Mouse (Mus musculus): ENCODE results near the gene Tiprl. TPM values are rescaled to one million over a fixed set of nuclear protein-coding genes. Genes with fewer than 3 reads are reported as not detected.
A peak's percentile ranks its signal among the peaks of the same experiment; 100 is the strongest.

The Tiprl gene
- 16.3 and 21.2 TPM in 2 replicates for polyA plus RNA-seq (2012; rRNA removed)

- H3K4me3 ChIP-seq (replicated peaks; ENCODE audit: extremely low read depth, low read depth, low read length) = peak within 1 kb of the TSS; percentile 89
- DNase-seq = peak; percentile 96
- H3K4me1 ChIP-seq (ENCODE audit: control insufficient read depth, insufficient read depth, low read length) = peaks cover 2% of the 10 kb centered on the region; the same call in 1 of the 2 replicates
- TF ChIP-seq CTCF (IDR thresholded peaks at IDR 0.05; ENCODE audit: insufficient read depth, low read length) (no peak), POLR2A (IDR thresholded peaks at IDR 0.05; ENCODE audit: borderline replicate concordance, extremely low read depth, low read depth, low read length) (peak; percentile 86; the same call in 1 of the 2 replicates)
- WGBS = 1% methylated on average over 76 of the region's 76 CpGs
These were observed at the start of gene Tiprl for GRCm38 (mm10) chr1:165236321-165237298. Tiprl (minus strand) TSS chr1:165236996.

- Histone ChIP-seq H3K4me3 (replicated peaks; ENCODE audit: extremely low read depth, low read depth, low read length) (no peak overlapping the region), H3K4me1 (ENCODE audit: control insufficient read depth, insufficient read depth, low read length) (no peaks in the 10 kb centered on the region)
- TF ChIP-seq POLR2A (IDR thresholded peaks at IDR 0.05; ENCODE audit: borderline replicate concordance, extremely low read depth, low read depth, low read length) (no peak), CTCF (IDR thresholded peaks at IDR 0.05; ENCODE audit: insufficient read depth, low read length) (no peak)
- WGBS = 68% methylated on average over 7 of the region's 7 CpGs
- no peak for DNase-seq
These were observed 47.3 kb upstream of the Tiprl start for GRCm38 (mm10) chr1:165284096-165284495.

GRCm38 (mm10) chr1:165282967-165283345 is 46.2 kb upstream of the Tiprl start:
- WGBS = 43% methylated on average over 7 of the region's 7 CpGs
- H3K4me3 ChIP-seq (replicated peaks; ENCODE audit: extremely low read depth, low read depth, low read length) = no peak overlapping the region
- TF ChIP-seq POLR2A (IDR thresholded peaks at IDR 0.05; ENCODE audit: borderline replicate concordance, extremely low read depth, low read depth, low read length) (no peak), CTCF (IDR thresholded peaks at IDR 0.05; ENCODE audit: insufficient read depth, low read length) (no peak)

GRCm38 (mm10) chr1:165282222-165282966 is 45.6 kb upstream of the Tiprl start:
- 4% methylated on average over 35 of the region's 35 CpGs for WGBS
- peak overlapping the region; percentile 50 for H3K4me3 ChIP-seq (replicated peaks; ENCODE audit: extremely low read depth, low read depth, low read length)
- H3K4me1 ChIP-seq (ENCODE audit: control insufficient read depth, insufficient read depth, low read length) = no peaks in the 10 kb centered on the region
- DNase-seq = no peak
- no peak for TF ChIP-seq CTCF (IDR thresholded peaks at IDR 0.05; ENCODE audit: insufficient read depth, low read length)
- TF ChIP-seq POLR2A (IDR thresholded peaks at IDR 0.05; ENCODE audit: borderline replicate concordance, extremely low read depth, low read depth, low read length) = no peak

More at GRCm38 (mm10) chr1:165282967-165283345, 46.2 kb upstream of the Tiprl start:
- DNase-seq = no peak
- H3K4me1 ChIP-seq (ENCODE audit: control insufficient read depth, insufficient read depth, low read length) = no peaks in the 10 kb centered on the region

GRCm38 (mm10) chr1:165281351-165282221 is 44.8 kb upstream of the Tiprl start:
- TF ChIP-seq POLR2A (IDR thresholded peaks at IDR 0.05; ENCODE audit: borderline replicate concordance, extremely low read depth, low read depth, low read length) = no peak
- no peak for TF ChIP-seq CTCF (IDR thresholded peaks at IDR 0.05; ENCODE audit: insufficient read depth, low read length)
- Histone ChIP-seq H3K4me3 (replicated peaks; ENCODE audit: extremely low read depth, low read depth, low read length) (peak overlapping the region; percentile 50), H3K4me1 (ENCODE audit: control insufficient read depth, insufficient read depth, low read length) (no peaks in the 10 kb centered on the region)
- peak; percentile 45 for DNase-seq
- 3% methylated on average over 63 of the region's 71 CpGs for WGBS

GRCm38 (mm10) chr1:165280741-165281140 is 43.9 kb upstream of the Tiprl start:
- no peak overlapping the region for H3K4me3 ChIP-seq (replicated peaks; ENCODE audit: extremely low read depth, low read depth, low read length)
- no peak for DNase-seq
- WGBS = 56% methylated on average over 10 of the region's 10 CpGs
- no peaks in the 10 kb centered on the region for H3K4me1 ChIP-seq (ENCODE audit: control insufficient read depth, insufficient read depth, low read length)
- TF ChIP-seq CTCF (IDR thresholded peaks at IDR 0.05; ENCODE audit: insufficient read depth, low read length) (no peak), POLR2A (IDR thresholded peaks at IDR 0.05; ENCODE audit: borderline replicate concordance, extremely low read depth, low read depth, low read length) (no peak)

GRCm38 (mm10) chr1:165274946-165275345 is 38.1 kb upstream of the Tiprl start:
- no peak overlapping the region for H3K4me3 ChIP-seq (replicated peaks; ENCODE audit: extremely low read depth, low read depth, low read length)
- H3K4me1 ChIP-seq (ENCODE audit: control insufficient read depth, insufficient read depth, low read length) = no peaks in the 10 kb centered on the region
- TF ChIP-seq CTCF (IDR thresholded peaks at IDR 0.05; ENCODE audit: insufficient read depth, low read length) = no peak
- no peak for TF ChIP-seq POLR2A (IDR thresholded peaks at IDR 0.05; ENCODE audit: borderline replicate concordance, extremely low read depth, low read depth, low read length)
- no peak for DNase-seq
- WGBS = 75% methylated on average over 6 of the region's 6 CpGs

GRCm38 (mm10) chr1:165252027-165252671 is 15.4 kb upstream of the Tiprl start:
- TF ChIP-seq POLR2A (IDR thresholded peaks at IDR 0.05; ENCODE audit: borderline replicate concordance, extremely low read depth, low read depth, low read length) (no peak), CTCF (IDR thresholded peaks at IDR 0.05; ENCODE audit: insufficient read depth, low read length) (peak; percentile 68)
- WGBS = 47% methylated on average over 11 of the region's 11 CpGs
- Histone ChIP-seq H3K4me1 (ENCODE audit: control insufficient read depth, insufficient read depth, low read length) (no peaks in the 10 kb centered on the region), H3K4me3 (replicated peaks; ENCODE audit: extremely low read depth, low read depth, low read length) (peak overlapping the region; percentile 13)
- DNase-seq = peak; percentile 58

Measured in lung, adult 2 months (tissue).